Mouse (Mus musculus) kidney, adult 2 months (tissue): ENCODE results near the gene Prr13.

Source experiments
- CTCF ChIP-seq: fragments of 200-500 bp; conservative IDR thresholded peaks from 2 replicates; pipeline ENCODE4 v1.5.1; 2011; ENCODE audit warnings: low read depth, mild to moderate bottlenecking, control low read depth, low read length, moderate library complexity, mixed read lengths; ENCODE audit not compliant: insufficient read depth, insufficient read length
- POLR2A ChIP-seq: fragments of 200-500 bp; IDR thresholded peaks from one replicate; pipeline ENCODE4 v1.6.1; 2011; ENCODE audit warnings: low read depth, low read length, control low read depth

- TF ChIP-seq CTCF (no peak), POLR2A (no peak)
Measured at GRCm38 (mm10) chr15:102501084-102501814, 42.4 kb downstream of the Prr13 start.
